Mouse (Mus musculus) frontal cortex, postnatal 10 days (tissue): ENCODE measurements around the gene 4921524J17Rik.

Experiments
- DNase-seq, 2 experiments: peaks; one replicate each; pipeline ENCODE4 v3.0.0; 2022; ENCODE audit warnings: low spot score in 2 of 2, mixed read lengths in 1 of 2

4921524J17Rik gene

DNA sequence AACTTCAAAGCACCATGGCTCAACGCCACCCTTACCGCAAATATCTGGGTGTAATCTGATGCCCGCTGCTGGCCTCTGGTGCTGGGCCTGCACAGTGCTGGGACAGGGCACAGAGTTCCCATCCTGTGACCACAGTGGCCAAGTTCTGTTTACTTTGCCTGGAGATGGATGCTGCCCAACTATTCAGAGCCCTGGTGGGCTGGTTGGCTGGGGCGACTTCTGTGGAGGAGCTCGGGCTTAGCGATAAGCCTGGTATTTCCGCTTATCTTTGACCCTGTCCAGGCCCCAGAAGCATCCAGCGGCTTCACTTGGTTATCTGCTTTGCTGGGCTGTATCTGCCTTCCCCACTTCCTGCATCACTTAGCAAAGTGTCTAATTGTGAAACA lies 51.8 kb downstream of the 4921524J17Rik start:
- no peak for DNase-seq

- DNase-seq = no peak
Observed at GRCm38 (mm10) chr8:85380123-85380823, 52.4 kb downstream of the 4921524J17Rik start.

DNA sequence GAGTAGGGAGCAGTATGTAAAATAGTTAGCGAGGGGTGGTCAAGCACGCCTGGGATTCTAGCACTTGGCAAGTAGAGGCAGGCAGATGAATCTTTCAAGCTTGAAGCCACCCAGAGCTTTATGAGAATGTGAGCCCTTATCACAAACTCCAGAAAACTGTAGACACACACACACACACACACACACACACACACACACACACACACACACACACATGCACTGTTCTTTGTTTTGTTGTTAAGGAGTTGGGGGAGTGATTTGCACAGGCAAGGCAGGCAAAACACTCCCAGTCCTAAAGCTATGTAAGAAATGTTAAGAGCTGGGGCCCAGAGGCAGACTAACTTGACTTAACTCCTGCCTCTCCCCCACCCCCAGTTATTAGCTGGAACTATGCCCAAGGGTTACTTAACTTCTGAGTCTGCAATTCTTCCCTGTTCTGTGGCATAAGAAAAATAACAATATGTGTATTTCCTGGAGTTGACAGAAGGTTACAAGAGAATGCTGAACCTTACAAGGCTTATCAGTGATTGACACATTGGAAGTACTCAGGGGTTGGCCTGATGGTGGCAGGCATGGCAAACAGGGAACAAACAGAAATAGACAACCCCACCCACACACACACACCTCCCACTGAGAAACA lies 53.4 kb downstream of the 4921524J17Rik start:
- no peak for DNase-seq

GRCm38 (mm10) chr8:85376516-85376915 lies 56.1 kb downstream of the 4921524J17Rik start:
- no peak for DNase-seq

- no peak for DNase-seq
Observed at GRCm38 (mm10) chr8:85374286-85374685, 58.3 kb downstream of the 4921524J17Rik start.

- no peak for DNase-seq
Observed at GRCm38 (mm10) chr8:85373435-85374039, 59.1 kb downstream of the 4921524J17Rik start.

GRCm38 (mm10) chr8:85372465-85372839 lies 60.2 kb downstream of the 4921524J17Rik start:
- DNase-seq = no peak

DNA sequence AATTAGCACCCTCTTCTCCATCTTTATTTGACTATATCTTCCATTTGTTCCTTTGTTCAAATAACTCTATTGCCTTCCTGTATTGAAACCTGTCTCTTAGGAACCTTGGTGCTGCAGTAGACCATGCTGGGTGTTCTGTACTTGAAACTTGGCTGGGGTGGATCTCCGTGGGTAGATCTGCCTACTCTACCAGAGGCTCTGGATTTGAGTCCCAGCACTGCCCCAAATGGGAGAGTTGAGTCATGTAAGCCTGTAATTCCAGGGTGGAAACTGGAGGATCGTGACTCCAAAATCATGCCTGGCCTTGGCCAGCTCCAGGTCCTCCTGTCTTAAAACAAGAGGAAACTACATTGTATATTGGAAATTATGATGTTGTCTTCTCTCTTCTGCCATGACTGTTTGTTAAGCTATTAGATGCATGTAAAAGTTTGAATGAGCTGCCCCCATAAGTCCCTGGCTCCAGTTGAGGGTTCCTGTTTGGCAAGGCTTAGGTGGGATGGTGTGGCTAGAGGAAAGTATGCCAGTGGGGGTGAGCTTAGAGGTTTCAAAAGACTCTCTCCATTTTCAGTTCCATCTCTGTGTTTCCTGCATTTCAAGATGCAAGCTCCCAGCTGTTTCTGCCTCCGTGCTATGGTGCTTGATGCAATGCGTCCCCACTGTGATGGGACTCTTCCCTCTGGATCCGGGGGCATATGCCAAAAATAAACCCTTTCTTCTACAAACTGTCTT lies 60.7 kb downstream of the 4921524J17Rik start:
- no peak for DNase-seq

DNA sequence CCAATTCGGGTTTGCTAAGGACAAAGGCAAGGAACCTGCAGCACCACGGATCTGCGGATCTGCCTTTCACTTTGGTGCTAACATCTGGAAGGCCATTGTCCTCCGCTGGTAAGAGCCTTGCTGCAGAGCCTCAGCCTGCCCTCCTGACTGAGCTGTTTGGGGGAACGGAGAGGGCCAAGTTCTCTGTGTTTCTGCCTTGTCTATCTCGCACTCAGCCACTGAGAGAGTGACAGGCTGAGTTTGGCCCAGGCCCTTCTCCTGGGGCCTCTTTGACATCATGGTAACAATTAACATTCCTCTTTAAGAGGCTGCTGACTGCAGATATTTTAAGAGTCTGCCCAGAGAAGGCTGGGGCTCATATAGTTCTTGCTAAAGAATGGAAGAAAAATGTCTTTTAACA lies 67.5 kb downstream of the 4921524J17Rik start:
- no peak for DNase-seq

GRCm38 (mm10) chr8:85364628-85365027 lies 68.0 kb downstream of the 4921524J17Rik start:
- DNase-seq = no peak

DNA sequence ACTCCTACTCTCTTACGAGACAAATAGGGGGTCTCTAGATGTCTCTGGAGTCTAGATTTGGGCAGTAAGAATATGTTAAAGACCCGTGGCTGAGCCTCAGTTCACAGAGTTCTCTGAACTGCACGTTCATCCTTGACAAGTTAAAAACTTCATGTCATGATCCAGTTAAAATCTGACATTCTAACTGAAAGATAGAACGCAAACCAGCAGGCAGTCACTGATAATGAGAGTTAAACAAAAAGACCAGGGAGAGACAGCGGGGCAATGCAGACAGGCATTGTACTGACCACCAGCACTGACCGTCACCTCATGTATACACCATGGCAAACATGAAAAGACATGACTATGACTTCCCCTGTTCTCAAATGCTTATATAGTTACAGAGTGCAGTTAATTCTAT lies 69.2 kb downstream of the 4921524J17Rik start:
- no peak for DNase-seq

GRCm38 (mm10) chr8:85362211-85362610 lies 70.4 kb downstream of the 4921524J17Rik start:
- DNase-seq = no peak
